Mouse (Mus musculus) intestine, postnatal 0 days (tissue): ENCODE results near the gene Sphk1. TPM values are rescaled to one million over a fixed set of nuclear protein-coding genes. Genes with fewer than 3 reads are reported as not detected.

Experiments
- ATAC-seq: fragments of 200-750 bp; cut with Nextera tagmentation; 2 replicates; pipeline ENCODE4 v1.8.0; 2017; ENCODE audit warnings: mild to moderate bottlenecking, moderate TSS enrichment, moderate library complexity
- H3K27ac ChIP-seq: fragments of 300-500 bp; sonication (generic); 2 replicates; pipeline ENCODE4 v1.5.1; 2014; ENCODE audit warnings: mild to moderate bottlenecking, low read depth, low read length, moderate library complexity
- H3K27me3 ChIP-seq: fragments of 300-500 bp; sonication (generic); replicated peaks from 2 replicates; pipeline ENCODE4 v1.6.1; 2014; ENCODE audit warnings: low read length, mixed read lengths; ENCODE audit not compliant: control insufficient read depth, insufficient read depth
- H3K36me3 ChIP-seq: fragments of 300-500 bp; sonication (generic); 2 replicates; pipeline ENCODE4 v1.6.1; 2014; ENCODE audit warnings: mild to moderate bottlenecking, moderate library complexity; ENCODE audit not compliant: control insufficient read depth, insufficient read depth
- H3K4me1 ChIP-seq: fragments of 300-500 bp; sonication (generic); replicated peaks from 2 replicates; pipeline ENCODE4 v1.6.1; 2014; ENCODE audit warnings: antibody characterized with exemption, low read length, mixed read lengths; ENCODE audit not compliant: control insufficient read depth, insufficient read depth
- H3K4me2 ChIP-seq: fragments of 300-500 bp; sonication (generic); replicated peaks from 2 replicates; pipeline ENCODE4 v1.6.1; 2014; ENCODE audit warnings: low read depth, mild to moderate bottlenecking, moderate library complexity
- H3K4me3 ChIP-seq: fragments of 300-500 bp; sonication (generic); 2 replicates; pipeline ENCODE4 v1.5.1; 2014; ENCODE audit warnings: low read depth, low read length
- H3K9ac ChIP-seq: fragments of 300-500 bp; sonication (generic); 2 replicates; pipeline ENCODE4 v1.6.1; 2014; ENCODE audit warnings: mild to moderate bottlenecking, low read depth, low read length
- H3K9me3 ChIP-seq: fragments of 300-500 bp; sonication (generic); 2 replicates; pipeline ENCODE4 v1.6.1; 2016; ENCODE audit warnings: mixed run types; ENCODE audit not compliant: control insufficient read depth
- CTCF ChIP-seq: sonication (generic); IDR thresholded peaks from 2 replicates; pipeline ENCODE4 v1.5.1; 2016; ENCODE audit warnings: low read depth, mild to moderate bottlenecking, control low read depth, antibody characterized with exemption, moderate library complexity
- WGBS: fragments of 180-500 bp; shearing (Covaris S2); extraction: QIAGEN DNeasy Blood & Tissue Kit; methylation state at CpG from one replicate; pipeline ENCODE4 v1.1.7; 2014; 5-methylcytosine and 5-hydroxymethylcytosine counted together
- polyA plus RNA-seq: library from polyadenylated mRNA; unstranded; fragments of >200 nt; fragmentation: Nextera tagmentation; extraction: Ambion mirVana; gene quantifications from 2 replicates; pipeline ENCODE4 v1.2.1, GENCODE M21; 2015

Gene Sphk1
- polyA plus RNA-seq, 1 experiment from 2014 or later = 2.5 TPM

DNA sequence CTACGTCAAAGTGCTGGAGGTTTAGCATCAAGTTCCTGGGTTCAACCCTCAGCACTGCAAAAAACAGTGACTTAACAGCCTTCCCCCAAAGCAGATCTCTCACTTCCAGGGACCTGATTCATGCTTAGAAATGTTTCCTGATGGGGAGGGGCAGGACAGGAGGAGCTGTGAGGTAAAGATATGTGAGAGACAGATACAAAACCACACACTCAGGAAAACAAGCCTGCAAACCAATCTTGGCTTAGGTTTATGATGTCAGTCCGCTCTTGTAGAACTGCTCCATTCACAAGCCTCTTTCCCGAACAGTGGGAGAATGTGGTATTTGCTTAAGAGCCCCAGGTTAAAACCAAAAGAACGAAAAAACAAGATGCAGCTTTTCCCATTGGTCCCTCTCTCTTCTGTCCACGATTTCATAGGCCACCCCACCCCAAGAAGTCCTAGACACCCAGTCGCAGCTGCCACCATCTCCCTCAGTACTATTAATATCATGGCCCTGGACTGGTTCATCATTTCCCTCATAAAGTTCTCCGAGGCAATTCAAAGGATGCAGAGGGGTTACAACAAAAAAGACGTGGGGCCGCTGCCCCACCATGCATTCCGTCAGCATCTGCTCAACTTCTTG, 49.4 kb downstream of the Sphk1 start:
- Histone ChIP-seq H3K4me1 (no peaks in the 10 kb centered on the region; the same call in 1 of the 2 replicates), H3K36me3 (no peaks in the 10 kb centered on the region), H3K4me2 (peak overlapping the region; percentile 100), H3K9ac (0 out of 2 replicates have a peak overlapping the region, but pooled peaks have one; percentile 75), H3K27me3 (no peaks in the 10 kb centered on the region), H3K4me3 (peak overlapping the region; percentile 82), H3K27ac (no peak overlapping the region), H3K9me3 (no peaks in the 10 kb centered on the region)
- no peak for TF ChIP-seq CTCF
- whole genome bisulfite sequencing = 33% methylated on average over 10 of the region's 10 CpGs
- no peak for ATAC-seq

DNA sequence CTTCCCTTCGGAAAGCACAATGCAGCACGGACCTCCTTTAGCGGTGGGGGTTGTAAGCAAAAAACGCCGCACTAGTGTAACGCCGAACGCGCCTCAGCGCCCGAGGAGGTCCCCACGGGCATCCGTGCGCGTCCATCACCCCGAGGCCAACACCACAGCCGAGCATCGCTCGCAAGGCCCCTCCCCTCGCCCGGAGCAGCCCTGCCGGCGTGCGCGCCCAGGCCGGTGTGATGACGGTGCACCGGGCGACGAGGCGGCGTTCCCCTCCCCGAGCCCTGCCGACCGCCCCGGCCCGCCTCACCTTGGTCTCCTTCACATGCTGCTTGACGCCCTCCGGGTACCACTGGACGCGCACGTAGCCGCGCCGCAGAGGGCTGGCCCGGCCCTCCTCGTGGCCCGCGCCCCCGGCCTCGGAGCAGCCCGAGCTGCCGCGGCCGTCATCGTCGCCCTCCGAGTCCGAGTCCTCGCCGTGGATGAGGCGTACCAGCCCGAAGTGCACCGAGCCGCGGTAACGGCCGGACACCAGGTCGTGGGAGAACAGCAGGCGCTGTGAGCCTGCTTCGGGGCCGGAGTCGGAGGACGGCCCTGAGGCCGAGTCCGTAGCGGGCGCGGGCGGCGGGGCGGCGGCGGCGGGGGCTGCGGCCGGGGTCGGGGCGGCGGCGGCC, 50.1 kb downstream of the Sphk1 start:
- no peak for TF ChIP-seq CTCF
- WGBS = under 1% methylated on average over 88 of the region's 91 CpGs

DNA sequence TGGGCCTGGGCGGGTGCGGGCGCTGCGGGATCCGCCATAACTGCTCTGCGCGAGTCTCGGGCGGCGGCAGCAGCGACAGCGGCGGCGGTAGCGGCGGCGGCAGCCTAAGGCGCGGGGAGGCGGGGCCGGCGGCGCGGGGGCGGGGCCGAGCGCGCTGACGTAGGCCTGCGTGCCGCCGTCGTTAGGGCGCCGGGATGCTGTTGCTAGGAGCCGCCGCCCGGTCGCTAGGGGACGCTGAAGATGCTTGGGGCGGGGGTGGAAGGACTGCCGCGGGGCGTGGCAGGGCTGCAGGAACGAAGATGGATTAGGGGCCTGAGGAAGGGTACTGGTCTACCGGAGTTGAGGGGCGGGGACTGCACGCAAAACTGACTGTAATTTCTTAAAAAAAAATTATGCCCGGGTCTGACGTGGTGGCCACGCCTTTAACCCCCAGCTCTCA, 50.7 kb downstream of the Sphk1 start, which contains the start of gene Ube2o:
Gene Ube2o (minus strand): TSS at position 72 of the 439 bp plus-strand sequence.
- peak; percentile 87 for ATAC-seq
- no peaks in the 10 kb centered on the region for H3K27me3 ChIP-seq
- no peaks in the 10 kb centered on the region for H3K36me3 ChIP-seq
- peak within 1 kb of the TSS; percentile 100 for H3K4me2 ChIP-seq
- WGBS = 2% methylated on average over 29 of the region's 51 CpGs
- peak within 1 kb of the TSS; percentile 75 for H3K9ac ChIP-seq
- TF ChIP-seq CTCF = peak; percentile 65
- H3K27ac ChIP-seq = no peak within 1 kb of the TSS; the same call in 1 of the 2 replicates
- no peaks in the 10 kb centered on the region for H3K9me3 ChIP-seq
- H3K4me1 ChIP-seq = no peaks in the 10 kb centered on the region; the same call in 1 of the 2 replicates
- peak within 1 kb of the TSS; percentile 82 for H3K4me3 ChIP-seq

More for the DNA sequence above, 50.1 kb downstream of the Sphk1 start:
- ATAC-seq = peak; percentile 65
- H3K4me1 ChIP-seq = no peaks in the 10 kb centered on the region; the same call in 1 of the 2 replicates
- peak overlapping the region; percentile 82 for H3K4me3 ChIP-seq
- no peaks in the 10 kb centered on the region for H3K9me3 ChIP-seq
- H3K9ac ChIP-seq = peak overlapping the region; percentile 75
- H3K36me3 ChIP-seq = no peaks in the 10 kb centered on the region
- H3K27ac ChIP-seq = no peak overlapping the region; the same call in 1 of the 2 replicates
- no peaks in the 10 kb centered on the region for H3K27me3 ChIP-seq
- peak overlapping the region; percentile 100 for H3K4me2 ChIP-seq

- Histone ChIP-seq H3K4me1 (no peaks in the 10 kb centered on the region), H3K9ac (no peak overlapping the region), H3K9me3 (no peaks in the 10 kb centered on the region), H3K27ac (no peak overlapping the region), H3K36me3 (no peaks in the 10 kb centered on the region), H3K4me3 (no peak overlapping the region), H3K27me3 (peaks cover 14% of the 10 kb centered on the region), H3K4me2 (no peak overlapping the region)
- WGBS = 61% methylated on average over 6 of the region's 6 CpGs
- no peak for ATAC-seq
- no peak for TF ChIP-seq CTCF
Observed at GRCm38 (mm10) chr11:116585682-116586081, 55.0 kb downstream of the Sphk1 start.

Other genes with a start within 250 kb of the Sphk1 start
- 0.10 and 0.29 TPM in 2 replicates for gene Galr2, start 250.0 kb upstream of the Sphk1 start, polyA plus RNA-seq
- gene Exoc7, start 223.7 kb upstream of the Sphk1 start, polyA plus RNA-seq = 44.6 and 49.2 TPM in 2 replicates
- gene Foxj1, start 195.5 kb upstream of the Sphk1 start, polyA plus RNA-seq = 0.09 TPM in 1 of 2 replicates, not detected in the other
- gene Rnf157, start 117.9 kb upstream of the Sphk1 start, polyA plus RNA-seq = 4.9 and 6.6 TPM in 2 replicates
- 60.2 and 60.6 TPM in 2 replicates for gene Ubald2, start 96.8 kb upstream of the Sphk1 start, polyA plus RNA-seq
- 0.14 TPM in 1 of 2 replicates, not detected in the other for gene Qrich2, start 64.7 kb upstream of the Sphk1 start, polyA plus RNA-seq
- 177 and 194 TPM in 2 replicates for gene Prpsap1, start 36.7 kb upstream of the Sphk1 start, polyA plus RNA-seq
- 3.7 and 4.8 TPM in 2 replicates for gene Ube2o, start 50.5 kb downstream of the Sphk1 start, polyA plus RNA-seq
- gene Aanat, start 55.5 kb downstream of the Sphk1 start, polyA plus RNA-seq = not detected in 2 replicates
- gene Rhbdf2, start 96.1 kb downstream of the Sphk1 start, polyA plus RNA-seq = 7.6 and 8.4 TPM in 2 replicates
- 0.84 and 1.1 TPM in 2 replicates for gene Prcd, start 122.6 kb downstream of the Sphk1 start, polyA plus RNA-seq
- 17.5 and 20.2 TPM in 2 replicates for gene Cygb, start 123.4 kb downstream of the Sphk1 start, polyA plus RNA-seq
- gene St6galnac1, start 244.6 kb downstream of the Sphk1 start, polyA plus RNA-seq = 0.12 TPM in 1 of 2 replicates, not detected in the other